Mouse (Mus musculus): ENCODE results near the gene Wnt9a. TPM values are rescaled to one million over a fixed set of nuclear protein-coding genes. Genes with fewer than 3 reads are reported as not detected.

The Wnt9a gene
- polyA plus RNA-seq, 1 experiment = 6.8 TPM

DNA sequence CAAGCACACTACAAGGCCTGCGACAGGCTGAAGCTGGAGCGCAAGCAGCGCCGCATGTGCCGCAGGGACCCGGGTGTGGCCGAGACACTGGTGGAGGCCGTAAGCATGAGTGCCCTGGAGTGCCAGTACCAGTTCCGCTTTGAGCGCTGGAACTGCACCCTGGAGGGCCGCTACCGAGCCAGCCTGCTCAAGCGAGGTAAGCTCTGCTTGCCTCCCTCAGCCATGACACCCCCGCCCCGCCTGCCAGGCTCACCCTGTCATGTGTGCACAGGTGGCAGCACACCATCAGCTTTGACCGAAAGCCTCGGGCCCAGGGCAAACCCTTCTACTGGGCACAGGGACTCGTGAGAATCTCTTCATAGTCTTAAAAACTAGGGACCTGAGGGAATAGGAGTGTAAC is 20.9 kb downstream of the Wnt9a start:
- H3K4me3 ChIP-seq (ENCODE audit: low read depth, low read length) = peak overlapping the region; percentile 32
- H3K27me3 ChIP-seq (ENCODE audit: control insufficient read depth, insufficient read depth, low read length, poor library complexity, severe bottlenecking) = no peaks in the 10 kb centered on the region
- H3K9ac ChIP-seq (ENCODE audit: low read depth, poor library complexity, severe bottlenecking) = no peak overlapping the region
- H3K36me3 ChIP-seq (ENCODE audit: control insufficient read depth, insufficient read depth, low read length, poor library complexity, severe bottlenecking) = no peaks in the 10 kb centered on the region
- H3K9me3 ChIP-seq (replicated peaks; ENCODE audit: control insufficient read depth, insufficient read depth, low read length, poor library complexity, severe bottlenecking) = no peaks in the 10 kb centered on the region
- H3K27ac ChIP-seq (ENCODE audit: insufficient read depth, low read length) = no peak overlapping the region
- no peaks in the 10 kb centered on the region for H3K4me1 ChIP-seq (ENCODE audit: control insufficient read depth, insufficient read depth, low read length)
- TF ChIP-seq POLR2A (IDR thresholded peaks at IDR 0.05; ENCODE audit: insufficient read depth, low read length) (no peak), EP300 (IDR thresholded peaks at IDR 0.05; ENCODE audit: insufficient read depth, low read depth, low read length) (no peak), CTCF (IDR thresholded peaks at IDR 0.05; ENCODE audit: low read depth, low read length) (no peak)

- no peaks in the 10 kb centered on the region for H3K27me3 ChIP-seq (ENCODE audit: control insufficient read depth, insufficient read depth, low read length, poor library complexity, severe bottlenecking)
- no peak overlapping the region for H3K27ac ChIP-seq (ENCODE audit: insufficient read depth, low read length)
Measured at GRCm38 (mm10) chr11:59329616-59330015, 22.9 kb downstream of the Wnt9a start.

DNA sequence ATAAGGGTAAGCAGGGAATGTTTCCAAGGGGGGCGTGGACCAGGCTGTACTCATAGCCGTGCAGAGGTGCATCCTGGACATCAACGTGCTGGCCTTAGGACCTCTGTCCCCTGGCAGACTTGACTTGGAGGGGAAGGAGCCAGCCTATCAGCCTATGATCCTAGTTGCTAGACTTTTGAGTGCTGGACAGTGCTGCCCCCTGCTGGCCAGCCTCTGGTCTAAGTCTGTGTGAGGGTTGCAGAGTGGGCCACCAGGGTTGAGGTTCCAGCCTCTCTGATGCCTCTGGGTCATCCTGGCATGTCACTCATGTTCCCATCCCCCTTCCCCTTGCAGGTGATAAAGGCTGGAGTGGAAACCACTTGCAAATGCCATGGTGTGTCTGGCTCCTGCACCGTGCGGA is 23.8 kb downstream of the Wnt9a start:
- no peak overlapping the region for H3K4me3 ChIP-seq (ENCODE audit: low read depth, low read length)
- H3K27me3 ChIP-seq (ENCODE audit: control insufficient read depth, insufficient read depth, low read length, poor library complexity, severe bottlenecking) = no peaks in the 10 kb centered on the region
- no peak overlapping the region for H3K9ac ChIP-seq (ENCODE audit: low read depth, poor library complexity, severe bottlenecking)
- H3K27ac ChIP-seq (ENCODE audit: insufficient read depth, low read length) = no peak overlapping the region
- H3K4me1 ChIP-seq (ENCODE audit: control insufficient read depth, insufficient read depth, low read length) = no peaks in the 10 kb centered on the region
- H3K9me3 ChIP-seq (replicated peaks; ENCODE audit: control insufficient read depth, insufficient read depth, low read length, poor library complexity, severe bottlenecking) = no peaks in the 10 kb centered on the region
- TF ChIP-seq EP300 (IDR thresholded peaks at IDR 0.05; ENCODE audit: insufficient read depth, low read depth, low read length) (no peak), CTCF (IDR thresholded peaks at IDR 0.05; ENCODE audit: low read depth, low read length) (peak; percentile 94)
- H3K36me3 ChIP-seq (ENCODE audit: control insufficient read depth, insufficient read depth, low read length, poor library complexity, severe bottlenecking) = no peaks in the 10 kb centered on the region

More at GRCm38 (mm10) chr11:59329616-59330015, 22.9 kb downstream of the Wnt9a start:
- Histone ChIP-seq H3K4me1 (ENCODE audit: control insufficient read depth, insufficient read depth, low read length) (no peaks in the 10 kb centered on the region), H3K9ac (ENCODE audit: low read depth, poor library complexity, severe bottlenecking) (no peak overlapping the region), H3K4me3 (ENCODE audit: low read depth, low read length) (no peak overlapping the region), H3K9me3 (replicated peaks; ENCODE audit: control insufficient read depth, insufficient read depth, low read length, poor library complexity, severe bottlenecking) (no peaks in the 10 kb centered on the region), H3K36me3 (ENCODE audit: control insufficient read depth, insufficient read depth, low read length, poor library complexity, severe bottlenecking) (no peaks in the 10 kb centered on the region)
- TF ChIP-seq CTCF (IDR thresholded peaks at IDR 0.05; ENCODE audit: low read depth, low read length) (no peak), EP300 (IDR thresholded peaks at IDR 0.05; ENCODE audit: insufficient read depth, low read depth, low read length) (no peak), POLR2A (IDR thresholded peaks at IDR 0.05; ENCODE audit: insufficient read depth, low read length) (no peak)

GRCm38 (mm10) chr11:59331167-59331869 is 24.6 kb downstream of the Wnt9a start:
- Histone ChIP-seq H3K4me1 (ENCODE audit: control insufficient read depth, insufficient read depth, low read length) (no peaks in the 10 kb centered on the region), H3K4me3 (ENCODE audit: low read depth, low read length) (no peak overlapping the region), H3K9me3 (replicated peaks; ENCODE audit: control insufficient read depth, insufficient read depth, low read length, poor library complexity, severe bottlenecking) (no peaks in the 10 kb centered on the region), H3K36me3 (ENCODE audit: control insufficient read depth, insufficient read depth, low read length, poor library complexity, severe bottlenecking) (no peaks in the 10 kb centered on the region), H3K27me3 (ENCODE audit: control insufficient read depth, insufficient read depth, low read length, poor library complexity, severe bottlenecking) (no peaks in the 10 kb centered on the region), H3K27ac (ENCODE audit: insufficient read depth, low read length) (no peak overlapping the region), H3K9ac (ENCODE audit: low read depth, poor library complexity, severe bottlenecking) (no peak overlapping the region)
- no peak for TF ChIP-seq CTCF (IDR thresholded peaks at IDR 0.05; ENCODE audit: low read depth, low read length)
- TF ChIP-seq EP300 (IDR thresholded peaks at IDR 0.05; ENCODE audit: insufficient read depth, low read depth, low read length) = no peak
- TF ChIP-seq POLR2A (IDR thresholded peaks at IDR 0.05; ENCODE audit: insufficient read depth, low read length) = no peak

- H3K9ac ChIP-seq (ENCODE audit: low read depth, poor library complexity, severe bottlenecking) = no peak overlapping the region
- H3K9me3 ChIP-seq (replicated peaks; ENCODE audit: control insufficient read depth, insufficient read depth, low read length, poor library complexity, severe bottlenecking) = no peaks in the 10 kb centered on the region
- no peaks in the 10 kb centered on the region for H3K4me1 ChIP-seq (ENCODE audit: control insufficient read depth, insufficient read depth, low read length)
- TF ChIP-seq POLR2A (IDR thresholded peaks at IDR 0.05; ENCODE audit: insufficient read depth, low read length) = no peak
- TF ChIP-seq CTCF (IDR thresholded peaks at IDR 0.05; ENCODE audit: low read depth, low read length) = no peak
- TF ChIP-seq EP300 (IDR thresholded peaks at IDR 0.05; ENCODE audit: insufficient read depth, low read depth, low read length) = no peak
- H3K27ac ChIP-seq (ENCODE audit: insufficient read depth, low read length) = no peak overlapping the region
- H3K27me3 ChIP-seq (ENCODE audit: control insufficient read depth, insufficient read depth, low read length, poor library complexity, severe bottlenecking) = no peaks in the 10 kb centered on the region
- H3K4me3 ChIP-seq (ENCODE audit: low read depth, low read length) = no peak overlapping the region
- H3K36me3 ChIP-seq (ENCODE audit: control insufficient read depth, insufficient read depth, low read length, poor library complexity, severe bottlenecking) = no peaks in the 10 kb centered on the region
Measured at GRCm38 (mm10) chr11:59332938-59333337, 26.2 kb downstream of the Wnt9a start.

GRCm38 (mm10) chr11:59335150-59335549 is 28.4 kb downstream of the Wnt9a start:
- Histone ChIP-seq H3K4me3 (ENCODE audit: low read depth, low read length) (no peak overlapping the region), H3K4me1 (ENCODE audit: control insufficient read depth, insufficient read depth, low read length) (no peaks in the 10 kb centered on the region), H3K9me3 (replicated peaks; ENCODE audit: control insufficient read depth, insufficient read depth, low read length, poor library complexity, severe bottlenecking) (no peaks in the 10 kb centered on the region), H3K9ac (ENCODE audit: low read depth, poor library complexity, severe bottlenecking) (no peak overlapping the region), H3K27me3 (ENCODE audit: control insufficient read depth, insufficient read depth, low read length, poor library complexity, severe bottlenecking) (no peaks in the 10 kb centered on the region), H3K27ac (ENCODE audit: insufficient read depth, low read length) (no peak overlapping the region), H3K36me3 (ENCODE audit: control insufficient read depth, insufficient read depth, low read length, poor library complexity, severe bottlenecking) (no peaks in the 10 kb centered on the region)
- no peak for TF ChIP-seq POLR2A (IDR thresholded peaks at IDR 0.05; ENCODE audit: insufficient read depth, low read length)
- TF ChIP-seq CTCF (IDR thresholded peaks at IDR 0.05; ENCODE audit: low read depth, low read length) = no peak
- TF ChIP-seq EP300 (IDR thresholded peaks at IDR 0.05; ENCODE audit: insufficient read depth, low read depth, low read length) = no peak
